Mouse (Mus musculus) embryonic facial prominence, embryonic 10.5 days (tissue): ENCODE measurements around the gene Slc31a2. TPM values are rescaled to one million over a fixed set of nuclear protein-coding genes. Genes with fewer than 3 reads are reported as not detected.

ENCODE experiments used
- DNase-seq: peaks from one replicate; pipeline ENCODE4 v3.0.0-alpha.2; 2017; ENCODE audit warnings: low spot score
- H3K27ac ChIP-seq: fragments of 300-500 bp; sonication (generic); replicated peaks from 2 replicates; pipeline ENCODE4 v1.5.1; 2016; ENCODE audit warnings: mild to moderate bottlenecking
- H3K27me3 ChIP-seq: fragments of 300-500 bp; sonication (generic); replicated peaks from 2 replicates; pipeline ENCODE4 v1.6.1; 2016; ENCODE audit warnings: low read depth, mild to moderate bottlenecking; ENCODE audit not compliant: poor library complexity, severe bottlenecking
- H3K36me3 ChIP-seq: fragments of 300-500 bp; sonication (generic); replicated peaks from 2 replicates; pipeline ENCODE4 v1.6.1; 2016; ENCODE audit warnings: mild to moderate bottlenecking, moderate library complexity
- H3K4me1 ChIP-seq: fragments of 300-500 bp; sonication (generic); 2 replicates; pipeline ENCODE4 v1.6.1; 2016
- H3K4me3 ChIP-seq: fragments of 300-500 bp; sonication (generic); 2 replicates; pipeline ENCODE4 v1.5.1; 2016; ENCODE audit warnings: mild to moderate bottlenecking, moderate library complexity
- H3K9me3 ChIP-seq: fragments of 300-500 bp; sonication (generic); 2 replicates; pipeline ENCODE4 v1.6.1; 2016; ENCODE audit warnings: mild to moderate bottlenecking
- WGBS: fragments of 180-500 bp; shearing (Covaris S2); methylation state at CpG from one replicate; pipeline ENCODE4 v1.1.7; 2016; 5-methylcytosine and 5-hydroxymethylcytosine counted together
- polyA plus RNA-seq: library from polyadenylated mRNA; unstranded; fragments of >200 nt; fragmentation: Nextera tagmentation; extraction: Ambion mirVana; gene quantifications from 2 replicates; pipeline ENCODE4 v1.2.1, GENCODE M21; 2016

The Slc31a2 gene
- polyA plus RNA-seq, 1 experiment from 2014 or later = 10.2 TPM

DNA sequence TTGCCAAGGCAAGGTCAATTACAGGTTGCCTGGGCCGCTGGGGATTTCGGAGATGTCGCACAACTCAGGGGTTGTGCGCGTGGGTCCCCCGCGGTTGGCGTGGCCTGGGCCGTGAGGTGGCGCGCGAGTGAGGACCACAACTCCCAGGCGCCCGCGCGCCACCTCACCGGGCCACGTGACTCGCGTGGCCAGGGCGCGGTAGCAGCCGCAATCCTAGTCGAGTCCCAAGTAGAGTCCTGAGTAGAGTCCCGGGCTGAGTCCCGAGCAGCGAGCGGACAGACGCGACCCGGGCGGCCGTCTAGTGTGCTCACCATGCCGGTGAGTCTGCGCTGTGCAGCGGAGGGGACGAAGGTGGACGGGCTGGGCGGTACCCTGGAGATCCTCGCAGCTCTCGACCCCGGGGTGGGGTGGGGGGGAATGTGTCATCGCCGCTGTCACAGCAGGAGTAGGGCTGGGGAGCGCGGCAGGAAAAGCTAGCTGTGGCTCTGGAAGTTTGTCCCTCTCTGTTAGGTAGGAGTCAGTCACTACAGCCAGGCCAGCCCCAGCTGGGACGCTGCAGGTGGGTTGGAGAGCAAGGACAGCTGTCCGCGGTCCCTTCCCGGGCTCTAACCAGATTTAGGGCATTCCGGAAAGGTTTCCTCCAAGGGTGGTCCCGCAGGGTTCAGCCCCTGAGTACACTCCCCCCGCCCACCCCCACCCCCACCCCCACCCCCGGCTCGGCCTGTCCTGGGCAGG is 24.1 kb downstream of the Slc31a2 start:
- H3K36me3 ChIP-seq = no peaks in the 10 kb centered on the region
- H3K27ac ChIP-seq = peak overlapping the region; percentile 74
- H3K9me3 ChIP-seq = no peaks in the 10 kb centered on the region
- peak; percentile 86 for DNase-seq
- WGBS = under 1% methylated on average over 55 of the region's 55 CpGs
- no peaks in the 10 kb centered on the region for H3K27me3 ChIP-seq
- peak overlapping the region; percentile 73 for H3K4me3 ChIP-seq
- H3K4me1 ChIP-seq = peaks cover 17% of the 10 kb centered on the region

DNA sequence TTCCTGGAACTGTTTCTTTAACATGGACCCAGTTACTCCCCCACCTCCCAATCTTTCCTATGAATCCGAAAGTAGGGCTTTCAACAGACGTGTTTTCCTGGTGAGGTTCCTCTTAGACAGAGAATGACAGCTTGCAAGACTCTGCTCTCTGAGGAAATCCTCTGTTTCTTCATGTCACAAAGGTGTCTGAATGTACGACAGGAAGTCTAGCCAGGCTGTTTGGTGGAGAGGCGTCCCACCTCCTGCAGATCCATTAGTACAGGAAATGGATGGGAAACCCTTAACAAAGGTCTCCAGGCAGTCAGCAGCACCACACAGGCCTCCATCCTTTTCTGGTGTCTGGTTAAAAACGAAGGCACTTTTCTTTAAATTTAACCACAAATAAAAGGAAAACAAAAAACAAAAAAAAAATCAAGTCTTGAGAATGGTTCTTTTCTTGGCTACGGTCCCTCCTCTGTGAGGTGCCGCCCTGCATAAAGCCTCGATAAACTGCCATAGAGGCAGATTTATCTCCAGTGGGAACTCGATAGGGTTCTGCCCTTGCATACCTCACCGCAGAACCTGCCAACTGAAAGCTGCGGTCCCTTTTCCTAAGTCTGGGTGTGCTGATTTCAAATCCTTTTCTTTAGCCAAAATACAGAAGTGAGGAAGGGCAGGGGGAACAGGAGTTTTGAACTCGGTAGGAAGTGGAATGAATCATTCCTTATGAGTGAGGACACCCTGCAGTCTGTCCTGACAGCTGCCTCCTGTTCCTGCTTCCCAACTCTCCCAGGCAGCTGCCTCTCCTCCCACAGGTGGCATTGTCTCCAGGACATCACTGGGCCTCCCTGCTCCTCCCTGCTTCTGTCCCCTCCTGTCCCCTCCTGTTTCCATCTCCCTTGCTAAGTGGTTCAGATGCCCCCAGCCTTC is 24.9 kb downstream of the Slc31a2 start:
- 21% methylated on average over 12 of the region's 12 CpGs for WGBS
- no peaks in the 10 kb centered on the region for H3K36me3 ChIP-seq
- peak overlapping the region; percentile 73 for H3K4me3 ChIP-seq
- H3K27ac ChIP-seq = peak overlapping the region; percentile 74; the same call in 1 of the 2 replicates
- H3K9me3 ChIP-seq = no peaks in the 10 kb centered on the region
- peaks cover 17% of the 10 kb centered on the region for H3K4me1 ChIP-seq
- no peaks in the 10 kb centered on the region for H3K27me3 ChIP-seq
- peak; percentile 11 for DNase-seq

DNA sequence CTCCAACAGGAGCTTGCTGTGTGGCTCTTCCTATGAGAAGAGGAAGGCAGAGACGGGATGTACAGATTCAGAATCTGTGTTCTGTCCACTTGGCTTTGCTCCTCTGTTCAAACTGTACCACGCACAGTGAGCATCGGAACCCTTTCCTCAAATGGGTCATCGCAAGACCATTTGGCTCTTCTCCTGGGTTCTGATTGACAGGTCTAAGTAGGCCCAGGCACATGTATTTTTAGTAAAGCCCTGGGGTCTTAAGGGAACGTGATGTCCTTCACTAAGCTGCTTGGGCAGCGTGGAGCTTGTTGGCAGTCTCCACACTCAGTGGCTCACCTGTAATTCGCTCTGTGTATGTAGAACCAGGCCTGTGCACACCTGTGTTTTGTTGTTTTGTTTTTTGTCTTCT is 26.9 kb downstream of the Slc31a2 start:
- H3K4me1 ChIP-seq = peaks cover 20% of the 10 kb centered on the region
- H3K27me3 ChIP-seq = no peaks in the 10 kb centered on the region
- WGBS = 85% methylated on average over 7 of the region's 7 CpGs
- H3K36me3 ChIP-seq = no peaks in the 10 kb centered on the region
- no peak for DNase-seq
- H3K4me3 ChIP-seq = no peak overlapping the region
- H3K9me3 ChIP-seq = no peaks in the 10 kb centered on the region
- H3K27ac ChIP-seq = no peak overlapping the region

DNA sequence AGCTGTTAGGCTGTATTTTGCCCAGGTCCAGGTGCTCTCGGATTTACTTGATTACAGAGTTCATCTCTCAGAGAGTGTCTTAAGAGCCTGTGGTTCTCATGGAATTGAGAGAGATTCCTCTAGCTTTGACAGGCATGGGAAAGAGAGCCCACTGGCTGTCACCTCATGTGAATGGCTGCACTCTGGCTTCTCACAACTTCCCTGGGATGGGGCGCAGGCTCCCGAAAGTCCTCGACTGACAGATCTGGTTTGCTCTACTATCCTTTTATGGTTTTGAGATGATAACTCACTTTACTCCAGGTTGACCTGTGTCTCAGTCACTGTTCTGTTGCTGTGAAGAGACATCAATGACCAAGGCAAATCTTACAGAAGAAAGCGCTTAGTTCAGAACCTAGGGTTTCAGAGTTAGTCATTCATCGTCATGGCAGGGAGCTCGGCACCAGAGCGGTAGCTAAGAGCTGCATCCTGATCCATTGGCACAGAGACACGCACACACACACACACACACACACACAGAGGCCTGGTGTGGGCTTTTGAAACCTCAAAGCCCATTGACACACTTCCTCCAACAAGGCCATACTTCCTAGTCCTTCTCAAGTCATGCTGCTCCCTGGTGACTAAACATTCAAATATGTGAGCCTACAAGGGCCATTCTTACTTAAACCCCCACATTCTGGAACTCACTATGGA is 28.6 kb downstream of the Slc31a2 start:
- H3K27me3 ChIP-seq = no peaks in the 10 kb centered on the region
- peaks cover 18% of the 10 kb centered on the region for H3K4me1 ChIP-seq
- no peak for DNase-seq
- H3K36me3 ChIP-seq = 0 out of 2 replicates have a peak, but pooled peaks cover 4% of the 10 kb centered on the region
- no peak overlapping the region for H3K4me3 ChIP-seq
- 92% methylated on average over 9 of the region's 9 CpGs for WGBS
- H3K9me3 ChIP-seq = no peaks in the 10 kb centered on the region
- H3K27ac ChIP-seq = no peak overlapping the region

DNA sequence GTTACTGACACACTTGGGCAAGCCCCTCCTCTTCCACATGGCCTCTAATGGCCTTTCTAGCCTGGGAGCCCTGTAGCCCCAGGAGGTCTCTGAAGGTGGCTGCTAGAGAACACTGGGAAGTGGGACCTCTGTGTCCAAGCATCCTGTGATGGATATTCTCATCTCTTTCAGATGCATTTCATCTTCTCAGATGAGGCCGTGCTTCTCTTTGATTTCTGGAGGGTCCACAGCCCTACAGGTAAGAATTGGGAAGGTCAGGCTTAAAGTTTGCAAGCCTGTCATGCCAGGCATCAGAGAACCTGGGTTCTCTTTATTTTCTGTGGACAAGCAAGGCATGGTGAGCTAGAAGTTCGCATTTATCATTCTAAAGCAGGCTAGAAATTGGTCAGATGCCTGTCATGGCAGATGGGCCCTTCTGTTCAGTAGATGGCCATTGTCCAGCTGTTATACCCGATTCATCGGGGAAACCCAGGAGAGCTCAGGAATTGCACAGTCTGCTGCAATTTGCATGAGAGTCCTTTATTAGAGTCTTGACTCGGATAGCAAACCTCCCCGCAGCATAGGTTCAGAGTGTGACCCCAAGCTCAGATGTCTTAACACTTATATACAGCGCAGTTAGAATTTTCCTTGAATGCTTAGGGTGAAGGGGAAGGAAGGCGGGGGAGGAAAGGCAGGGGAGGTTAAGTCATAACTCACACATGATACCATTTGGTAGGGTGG is 30.3 kb downstream of the Slc31a2 start:
- Histone ChIP-seq H3K4me3 (no peak overlapping the region), H3K9me3 (no peaks in the 10 kb centered on the region), H3K27ac (no peak overlapping the region), H3K27me3 (no peaks in the 10 kb centered on the region), H3K36me3 (peaks cover 15% of the 10 kb centered on the region), H3K4me1 (peaks cover 6% of the 10 kb centered on the region)
- no peak for DNase-seq
- WGBS = 86% methylated on average over 8 of the region's 8 CpGs

DNA sequence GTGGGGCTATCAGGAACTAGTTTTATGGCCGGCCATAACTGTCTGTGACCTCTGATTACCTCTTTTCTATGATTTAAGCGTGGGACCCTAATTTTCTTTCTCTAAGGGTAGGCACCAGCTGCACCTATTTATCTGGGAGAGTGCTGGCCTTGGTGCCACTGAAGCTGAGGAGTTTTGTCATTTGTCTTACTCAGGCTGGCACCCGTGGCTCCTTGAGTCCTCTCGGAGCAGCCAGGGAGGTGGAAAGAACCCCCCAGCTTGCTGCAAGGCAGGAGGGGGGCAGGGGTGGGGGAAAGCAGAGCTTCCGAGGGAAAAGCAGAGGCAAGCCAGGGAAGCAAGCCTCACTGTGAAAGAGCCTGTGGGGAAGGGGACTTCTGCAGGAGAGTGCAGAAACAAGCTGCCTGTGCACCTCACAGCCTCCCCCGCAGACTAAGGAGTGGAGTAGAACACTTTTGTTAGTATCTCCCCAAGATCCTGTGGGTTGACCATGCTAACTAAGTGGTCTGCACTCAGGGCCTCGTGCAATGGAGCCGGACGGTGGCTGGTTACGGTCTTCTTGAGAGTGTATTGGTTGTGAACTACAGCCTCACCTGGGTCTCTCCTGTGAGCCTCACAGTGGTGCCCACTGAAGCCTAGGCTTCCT is 31.0 kb downstream of the Slc31a2 start:
- Histone ChIP-seq H3K27me3 (no peaks in the 10 kb centered on the region), H3K36me3 (peaks cover 19% of the 10 kb centered on the region), H3K9me3 (no peaks in the 10 kb centered on the region), H3K27ac (no peak overlapping the region), H3K4me1 (0 out of 2 replicates have a peak, but pooled peaks cover 3% of the 10 kb centered on the region), H3K4me3 (no peak overlapping the region)
- no peak for DNase-seq
- 75% methylated on average over 10 of the region's 10 CpGs for WGBS

DNA sequence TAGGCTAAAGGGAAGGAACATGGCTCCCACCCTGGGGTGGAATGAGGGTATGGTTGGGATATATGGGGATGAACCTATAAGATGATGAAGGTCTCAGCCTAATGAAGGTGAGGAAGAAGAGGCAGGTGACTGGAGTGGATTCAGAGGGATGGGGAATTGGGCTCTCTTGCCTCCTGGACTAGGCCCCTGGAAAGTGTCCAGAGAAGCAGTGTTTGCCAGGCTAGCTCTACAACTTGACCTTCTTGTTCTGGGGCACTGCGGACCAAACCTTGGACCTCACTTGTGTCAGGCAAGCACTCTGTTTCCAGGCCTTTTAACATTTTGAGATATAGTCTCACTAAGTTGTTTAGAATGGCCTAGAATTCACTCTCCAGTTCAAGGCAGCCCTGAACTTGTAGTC is 32.4 kb downstream of the Slc31a2 start:
- Histone ChIP-seq H3K4me1 (0 out of 2 replicates have a peak, but pooled peaks cover 3% of the 10 kb centered on the region), H3K36me3 (peaks cover 33% of the 10 kb centered on the region), H3K27ac (no peak overlapping the region), H3K9me3 (no peaks in the 10 kb centered on the region), H3K4me3 (no peak overlapping the region), H3K27me3 (no peaks in the 10 kb centered on the region)
- WGBS = 93% methylated on average over 1 of the region's 1 CpGs
- no peak for DNase-seq

DNA sequence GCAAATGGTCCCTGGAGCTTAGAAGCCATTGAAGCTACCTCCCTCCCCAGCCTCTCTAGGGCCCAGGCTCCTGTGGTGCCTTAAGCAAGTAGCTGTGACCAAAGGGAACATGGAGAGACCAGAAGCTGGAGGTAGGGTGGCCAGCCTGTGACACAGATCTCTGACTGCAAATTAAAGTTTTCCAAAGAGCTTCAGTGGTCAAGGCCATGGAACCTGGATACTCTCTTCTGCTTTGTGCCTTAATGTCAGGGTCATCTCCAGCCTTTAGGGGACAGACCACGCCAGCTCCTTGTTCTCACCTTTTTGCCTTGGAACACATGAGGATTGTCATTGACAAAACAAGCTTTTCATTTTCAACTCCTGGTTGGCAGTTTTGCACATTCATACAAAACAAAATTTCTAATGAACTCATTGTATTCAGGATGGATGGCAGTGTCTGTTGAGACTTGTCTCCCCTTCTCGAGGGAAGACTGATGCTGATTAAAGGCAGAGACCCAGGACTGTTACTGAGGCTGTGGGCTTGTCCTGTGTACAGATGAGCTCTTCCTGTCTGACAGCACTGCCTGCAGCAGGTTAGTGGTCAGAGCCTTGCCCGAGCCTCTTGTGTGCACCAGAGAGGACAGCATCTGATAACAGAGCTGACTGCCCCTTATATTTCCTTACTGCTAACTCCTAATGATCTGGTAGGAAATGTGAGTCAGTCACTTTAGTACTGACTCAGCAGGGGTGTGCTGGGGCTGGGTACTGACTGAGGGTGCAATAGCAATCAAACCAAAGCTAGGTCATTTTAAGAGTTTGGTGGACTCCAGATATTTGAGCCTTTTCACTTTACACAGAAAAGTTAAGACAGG is 35.1 kb downstream of the Slc31a2 start:
- Histone ChIP-seq H3K27ac (no peak overlapping the region), H3K9me3 (no peaks in the 10 kb centered on the region), H3K4me3 (no peak overlapping the region), H3K4me1 (0 out of 2 replicates have a peak, but pooled peaks cover 3% of the 10 kb centered on the region), H3K36me3 (peaks cover 59% of the 10 kb centered on the region), H3K27me3 (no peaks in the 10 kb centered on the region)
- 86% methylated on average over 3 of the region's 3 CpGs for WGBS
- no peak for DNase-seq

DNA sequence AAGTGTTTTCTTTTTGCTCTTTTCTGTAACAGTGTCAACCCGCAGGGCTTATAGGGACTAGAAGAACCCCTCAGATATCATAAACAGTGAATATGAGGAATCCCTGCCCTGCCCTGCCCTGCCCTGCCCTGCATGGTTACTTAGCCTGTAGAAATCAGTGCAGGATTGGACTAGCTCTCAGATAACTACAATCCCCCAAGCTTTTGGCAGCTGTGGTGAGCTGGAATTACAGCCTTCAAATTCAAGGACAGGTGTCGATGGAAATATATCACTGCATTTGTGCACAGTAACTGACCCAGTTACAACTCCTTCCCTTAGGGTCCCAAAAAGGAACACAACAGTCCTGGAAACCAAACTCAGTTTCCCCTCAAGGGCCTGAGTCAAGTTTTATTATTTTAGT is 37.6 kb downstream of the Slc31a2 start:
- Histone ChIP-seq H3K9me3 (no peaks in the 10 kb centered on the region), H3K4me1 (no peaks in the 10 kb centered on the region), H3K36me3 (peaks cover 84% of the 10 kb centered on the region), H3K27me3 (no peaks in the 10 kb centered on the region), H3K4me3 (no peak overlapping the region), H3K27ac (no peak overlapping the region)
- no peak for DNase-seq
- 92% methylated on average over 2 of the region's 2 CpGs for WGBS

DNA sequence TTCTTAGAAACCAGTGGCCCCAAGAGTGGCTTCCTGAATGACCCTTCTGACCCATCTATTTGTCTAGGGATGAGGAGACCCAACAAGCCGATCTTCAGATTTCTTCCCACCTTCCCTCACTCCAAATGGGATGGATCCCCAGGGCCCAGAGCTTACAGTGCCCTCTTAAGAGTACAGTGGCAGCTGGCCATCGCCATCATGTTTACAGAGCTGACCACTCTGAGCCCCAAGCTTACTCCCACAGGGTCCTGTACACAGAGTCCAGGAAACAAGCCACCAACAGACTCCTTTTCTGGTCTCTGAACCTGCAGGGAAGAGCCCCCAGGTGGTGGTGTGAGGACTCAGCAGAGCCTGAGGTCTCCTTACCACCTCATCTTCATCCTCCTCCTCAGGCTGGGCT is 40.4 kb downstream of the Slc31a2 start:
- Histone ChIP-seq H3K4me3 (no peak overlapping the region), H3K27me3 (no peaks in the 10 kb centered on the region), H3K9me3 (no peaks in the 10 kb centered on the region), H3K27ac (no peak overlapping the region), H3K36me3 (peaks cover 88% of the 10 kb centered on the region), H3K4me1 (no peaks in the 10 kb centered on the region)
- WGBS = 61% methylated on average over 2 of the region's 2 CpGs
- no peak for DNase-seq

DNA sequence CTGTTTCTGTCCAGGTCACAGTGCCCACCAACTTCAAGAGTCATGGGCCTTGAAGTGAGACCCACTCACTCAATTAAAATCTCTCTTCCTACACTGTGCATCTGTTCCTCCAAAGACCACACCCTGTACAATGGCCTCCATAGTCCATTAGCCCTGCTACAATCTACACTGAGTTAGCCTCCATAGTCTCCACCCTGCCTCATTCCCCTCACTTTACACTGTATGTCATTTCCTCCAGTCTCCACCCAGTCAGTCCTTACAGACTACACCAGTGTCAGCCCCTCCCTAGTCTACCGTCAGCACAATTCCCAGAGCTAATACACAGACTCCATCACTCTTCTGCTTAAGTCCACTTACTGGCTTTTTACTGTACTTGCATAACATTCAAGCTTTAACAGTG is 40.9 kb downstream of the Slc31a2 start:
- Histone ChIP-seq H3K4me1 (no peaks in the 10 kb centered on the region), H3K36me3 (peaks cover 90% of the 10 kb centered on the region)
- 85% methylated on average over 1 of the region's 1 CpGs for WGBS

More for the DNA sequence above, 40.9 kb downstream of the Slc31a2 start:
- no peaks in the 10 kb centered on the region for H3K9me3 ChIP-seq
- H3K27ac ChIP-seq = no peak overlapping the region
- H3K27me3 ChIP-seq = no peaks in the 10 kb centered on the region
- H3K4me3 ChIP-seq = no peak overlapping the region
- no peak for DNase-seq
